Mouse (Mus musculus) ES-Bruce4 (cell line): ENCODE data around the gene Dchs2.

Experiments
- CTCF ChIP-seq: IDR thresholded peaks from one replicate; pipeline ENCODE4 v1.8.1; 2011; ENCODE audit warnings: low read depth, low read length
- EP300 ChIP-seq: IDR thresholded peaks from 2 replicates; pipeline ENCODE4 v1.6.1; 2011; ENCODE audit warnings: low read depth, low read length; ENCODE audit not compliant: insufficient read depth

DNA sequence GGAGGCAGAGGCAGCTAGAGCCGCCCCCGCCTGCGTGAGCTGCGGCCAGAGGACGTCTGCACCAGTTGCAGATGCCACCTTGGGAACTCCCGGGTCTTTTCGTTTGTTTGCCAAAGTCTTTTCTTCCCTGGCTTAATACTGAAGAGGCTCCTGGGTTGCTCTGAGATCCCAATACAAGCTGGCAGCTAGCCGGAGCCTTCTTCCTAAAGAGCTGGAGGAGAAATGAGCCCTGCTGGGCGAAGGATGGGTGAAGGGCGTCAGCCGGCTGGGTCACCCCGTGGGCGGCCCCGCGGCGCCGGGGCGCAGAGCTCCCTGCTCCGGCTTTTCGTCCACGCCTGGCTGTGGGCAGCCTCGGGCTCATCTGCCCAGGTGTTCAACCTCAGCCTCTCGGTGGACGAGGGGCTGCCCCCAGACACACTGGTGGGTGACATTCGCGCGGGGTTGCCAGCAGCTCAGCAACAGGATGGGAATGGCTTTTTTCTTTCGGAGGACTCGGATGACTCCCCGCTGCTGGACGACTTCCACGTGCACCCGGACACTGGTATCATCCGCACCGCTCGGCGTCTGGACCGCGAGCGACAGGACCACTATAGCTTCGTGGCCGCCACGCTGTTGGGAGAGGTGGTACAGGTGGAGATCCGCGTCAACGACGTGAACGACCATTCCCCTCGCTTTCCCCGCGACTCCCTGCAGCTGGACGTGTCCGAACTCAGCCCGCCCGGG lies at the start of gene Dchs2:
- no peak for TF ChIP-seq EP300
- no peak for TF ChIP-seq CTCF
